Mouse (Mus musculus) hindbrain, embryonic 15.5 days (tissue): ENCODE results near the gene Plcb3. TPM values are rescaled to one million over a fixed set of nuclear protein-coding genes. Genes with fewer than 3 reads are reported as not detected.
"Not testable (repeated sequence)": the region's sequence is repeated elsewhere in the genome, so short reads cannot be mapped to it uniquely, and the experiment has no call there.

Source experiments
- ATAC-seq: fragments of 200-750 bp; cut with Nextera tagmentation; 2 replicates; pipeline ENCODE4 v1.8.0; 2017; ENCODE audit warnings: low read depth, moderate number of reproducible peaks, moderate TSS enrichment; ENCODE audit not compliant: low FRiP score
- H3K27ac ChIP-seq: fragments of 300-500 bp; sonication (generic); replicated peaks from 2 replicates; pipeline ENCODE4 v1.5.1; 2015; ENCODE audit warnings: mild to moderate bottlenecking, inconsistent platforms
- H3K27me3 ChIP-seq: fragments of 300-500 bp; sonication (generic); 2 replicates; pipeline ENCODE4 v1.6.1; 2015; ENCODE audit warnings: control low read depth, inconsistent platforms
- H3K36me3 ChIP-seq: fragments of 300-500 bp; sonication (generic); 2 replicates; pipeline ENCODE4 v1.6.1; 2015; ENCODE audit warnings: control low read depth, inconsistent platforms
- H3K4me1 ChIP-seq: fragments of 300-500 bp; sonication (generic); replicated peaks from 2 replicates; pipeline ENCODE4 v1.6.1; 2015; ENCODE audit warnings: control low read depth, inconsistent platforms
- H3K4me2 ChIP-seq: fragments of 300-500 bp; sonication (generic); 2 replicates; pipeline ENCODE4 v1.6.1; 2015; ENCODE audit warnings: moderate library complexity, mild to moderate bottlenecking, inconsistent platforms
- H3K4me3 ChIP-seq: fragments of 300-500 bp; sonication (generic); 2 replicates; pipeline ENCODE4 v1.5.1; 2015; ENCODE audit warnings: mild to moderate bottlenecking, inconsistent platforms
- H3K9ac ChIP-seq: fragments of 300-500 bp; sonication (generic); 2 replicates; pipeline ENCODE4 v1.6.1; 2015; ENCODE audit warnings: inconsistent platforms
- H3K9me3 ChIP-seq: fragments of 300-500 bp; sonication (generic); 2 replicates; pipeline ENCODE4 v1.6.1; 2016; ENCODE audit warnings: control low read depth, inconsistent platforms
- WGBS: fragments of 180-500 bp; shearing (Covaris S2); methylation state at CpG from one replicate; pipeline ENCODE4 v1.1.7; 2015; 5-methylcytosine and 5-hydroxymethylcytosine counted together
- polyA plus RNA-seq: library from polyadenylated mRNA; unstranded; fragments of >200 nt; fragmentation: Nextera tagmentation; extraction: Ambion mirVana; gene quantifications from 2 replicates; pipeline ENCODE4 v1.2.1, GENCODE M21; 2015

Plcb3 gene
- polyA plus RNA-seq, 1 experiment from 2014 or later = 13.6 TPM

GRCm38 (mm10) chr19:6919876-6920740 is 56.2 kb downstream of the Plcb3 start:
- ATAC-seq = no peak
- Histone ChIP-seq H3K4me3 (peak overlapping the region; percentile 74), H3K27me3 (peaks cover 21% of the 10 kb centered on the region), H3K4me2 (peak overlapping the region; percentile 91), H3K4me1 (peaks cover 38% of the 10 kb centered on the region), H3K9me3 (no peaks in the 10 kb centered on the region), H3K9ac (peak overlapping the region; percentile 79), H3K27ac (peak overlapping the region; percentile 86; the same call in 1 of the 2 replicates), H3K36me3 (no peaks in the 10 kb centered on the region)
- 39% methylated on average over 8 of the region's 8 CpGs for WGBS

- Histone ChIP-seq H3K9me3 (no peaks in the 10 kb centered on the region), H3K4me2 (peak overlapping the region; percentile 91; the same call in 1 of the 2 replicates), H3K27me3 (peaks cover 15% of the 10 kb centered on the region), H3K9ac (peak overlapping the region; percentile 79; the same call in 1 of the 2 replicates), H3K4me1 (peaks cover 32% of the 10 kb centered on the region), H3K4me3 (0 out of 2 replicates have a peak overlapping the region, but pooled peaks have one; percentile 74), H3K36me3 (no peaks in the 10 kb centered on the region), H3K27ac (no peak overlapping the region)
- ATAC-seq = no peak
These were observed 56.8 kb downstream of the Plcb3 start for GRCm38 (mm10) chr19:6919431-6919830.

- 92% methylated on average over 4 of the region's 4 CpGs for WGBS
- H3K9ac ChIP-seq = no peak overlapping the region
- peaks cover 5% of the 10 kb centered on the region for H3K27me3 ChIP-seq
- H3K27ac ChIP-seq = no peak overlapping the region
- ATAC-seq = no peak
- H3K4me2 ChIP-seq = no peak overlapping the region
- H3K4me3 ChIP-seq = no peak overlapping the region
- peaks cover 32% of the 10 kb centered on the region for H3K4me1 ChIP-seq
- peaks cover 6% of the 10 kb centered on the region; the same call in 1 of the 2 replicates for H3K36me3 ChIP-seq
- no peaks in the 10 kb centered on the region for H3K9me3 ChIP-seq
These were observed 57.9 kb downstream of the Plcb3 start for GRCm38 (mm10) chr19:6918321-6918720.

GRCm38 (mm10) chr19:6916496-6916895 is 59.8 kb downstream of the Plcb3 start:
- ATAC-seq = no peak
- Histone ChIP-seq H3K27ac (no peak overlapping the region), H3K4me3 (no peak overlapping the region), H3K27me3 (no peaks in the 10 kb centered on the region), H3K4me2 (no peak overlapping the region), H3K9me3 (no peaks in the 10 kb centered on the region), H3K36me3 (peaks cover 25% of the 10 kb centered on the region), H3K4me1 (peaks cover 26% of the 10 kb centered on the region), H3K9ac (no peak overlapping the region)
- 89% methylated on average over 4 of the region's 4 CpGs for WGBS

GRCm38 (mm10) chr19:6915276-6915675 is 61.0 kb downstream of the Plcb3 start:
- Histone ChIP-seq H3K36me3 (peaks cover 27% of the 10 kb centered on the region), H3K4me1 (peaks cover 27% of the 10 kb centered on the region), H3K4me2 (no peak overlapping the region), H3K27me3 (no peaks in the 10 kb centered on the region), H3K9ac (no peak overlapping the region), H3K27ac (no peak overlapping the region), H3K4me3 (no peak overlapping the region), H3K9me3 (no peaks in the 10 kb centered on the region)
- WGBS = 89% methylated on average over 4 of the region's 4 CpGs
- no peak for ATAC-seq

- no peak for ATAC-seq
- Histone ChIP-seq H3K4me1 (peaks cover 20% of the 10 kb centered on the region), H3K36me3 (peaks cover 27% of the 10 kb centered on the region), H3K27ac (no peak overlapping the region), H3K9me3 (no peaks in the 10 kb centered on the region), H3K9ac (no peak overlapping the region), H3K4me2 (no peak overlapping the region), H3K27me3 (no peaks in the 10 kb centered on the region), H3K4me3 (no peak overlapping the region)
- WGBS = 93% methylated on average over 9 of the region's 9 CpGs
These were observed 61.7 kb downstream of the Plcb3 start for GRCm38 (mm10) chr19:6914540-6914939.

GRCm38 (mm10) chr19:6913991-6914390 is 62.3 kb downstream of the Plcb3 start:
- 75% methylated on average over 11 of the region's 11 CpGs for WGBS
- Histone ChIP-seq H3K27ac (no peak overlapping the region), H3K36me3 (peaks cover 27% of the 10 kb centered on the region), H3K9me3 (no peaks in the 10 kb centered on the region), H3K9ac (no peak overlapping the region), H3K4me2 (no peak overlapping the region), H3K4me3 (no peak overlapping the region), H3K27me3 (no peaks in the 10 kb centered on the region), H3K4me1 (peaks cover 14% of the 10 kb centered on the region)
- no peak for ATAC-seq

GRCm38 (mm10) chr19:6913036-6913435 is 63.2 kb downstream of the Plcb3 start:
- no peaks in the 10 kb centered on the region for H3K27me3 ChIP-seq
- H3K4me1 ChIP-seq = peaks cover 24% of the 10 kb centered on the region
- 95% methylated on average over 6 of the region's 6 CpGs for WGBS
- H3K4me2 ChIP-seq = no peak overlapping the region
- H3K4me3 ChIP-seq = no peak overlapping the region
- no peak overlapping the region for H3K9ac ChIP-seq
- no peak overlapping the region for H3K27ac ChIP-seq
- peaks cover 27% of the 10 kb centered on the region for H3K36me3 ChIP-seq
- no peaks in the 10 kb centered on the region for H3K9me3 ChIP-seq
- ATAC-seq = no peak

- no peak for ATAC-seq
- no peaks in the 10 kb centered on the region for H3K27me3 ChIP-seq
These were observed 63.9 kb downstream of the Plcb3 start for GRCm38 (mm10) chr19:6912205-6912970.

GRCm38 (mm10) chr19:6911101-6912074 is 64.9 kb downstream of the Plcb3 start:
- peak overlapping the region; percentile 10; the same call in 1 of the 2 replicates for H3K4me3 ChIP-seq
- H3K9ac ChIP-seq = 0 out of 2 replicates have a peak overlapping the region, but pooled peaks have one; percentile 4
- no peak for ATAC-seq

More at GRCm38 (mm10) chr19:6912205-6912970, 63.9 kb downstream of the Plcb3 start:
- Histone ChIP-seq H3K4me1 (peaks cover 30% of the 10 kb centered on the region), H3K4me3 (no peak overlapping the region), H3K9me3 (no peaks in the 10 kb centered on the region), H3K9ac (no peak overlapping the region), H3K36me3 (peaks cover 27% of the 10 kb centered on the region), H3K4me2 (no peak overlapping the region), H3K27ac (no peak overlapping the region)
- 96% methylated on average over 15 of the region's 15 CpGs for WGBS

GRCm38 (mm10) chr19:6910306-6910705 is 66.0 kb downstream of the Plcb3 start:
- peaks cover 43% of the 10 kb centered on the region for H3K36me3 ChIP-seq
- peak overlapping the region; percentile 99 for H3K27ac ChIP-seq
- ATAC-seq, H3K27me3 ChIP-seq, H3K9me3 ChIP-seq: not testable (repeated sequence)
- H3K9ac ChIP-seq = peak overlapping the region; percentile 70
- under 1% methylated on average over 30 of the region's 30 CpGs for WGBS
- peaks cover 37% of the 10 kb centered on the region for H3K4me1 ChIP-seq
- peak overlapping the region; percentile 82 for H3K4me2 ChIP-seq
- peak overlapping the region; percentile 52 for H3K4me3 ChIP-seq

More at GRCm38 (mm10) chr19:6911101-6912074, 64.9 kb downstream of the Plcb3 start:
- H3K27ac ChIP-seq = no peak overlapping the region
- H3K4me2 ChIP-seq = peak overlapping the region; percentile 82
- H3K9me3 ChIP-seq = no peaks in the 10 kb centered on the region
- no peaks in the 10 kb centered on the region for H3K27me3 ChIP-seq
- peaks cover 37% of the 10 kb centered on the region for H3K4me1 ChIP-seq
- H3K36me3 ChIP-seq = peaks cover 35% of the 10 kb centered on the region
- WGBS = 87% methylated on average over 19 of the region's 19 CpGs
